Mouse (Mus musculus): ENCODE results near the gene Pip5kl1. TPM values are rescaled to one million over a fixed set of nuclear protein-coding genes. Genes with fewer than 3 reads are reported as not detected.

Pip5kl1 gene
- polyA plus RNA-seq, 1 experiment from 2014 or later = not detected

DNA sequence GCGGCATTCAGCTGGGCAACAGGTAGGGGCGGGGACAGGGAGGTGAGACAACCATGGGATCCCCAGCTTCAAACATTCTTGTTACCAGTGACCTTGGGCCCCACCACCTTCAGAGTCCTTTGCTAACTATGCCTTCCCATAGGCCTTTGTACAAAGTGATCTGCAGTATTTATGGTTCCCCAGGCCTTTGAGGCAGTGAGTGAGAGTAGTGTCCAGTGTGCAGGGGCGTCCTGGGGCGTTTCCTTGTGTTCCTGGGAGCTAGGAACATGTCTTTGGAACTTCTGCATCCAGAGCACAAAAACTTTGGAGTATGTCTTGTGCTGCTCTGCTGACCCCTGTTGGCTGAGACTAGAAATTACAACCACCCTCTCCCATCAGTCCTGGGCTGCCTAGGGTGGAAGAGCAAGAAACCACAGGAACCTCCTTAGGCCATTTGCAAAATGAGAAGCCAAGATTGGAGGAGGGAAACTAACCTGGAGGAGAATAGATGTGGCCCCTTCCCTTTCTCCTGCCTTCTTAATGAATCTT lies 8.0 kb upstream of the Pip5kl1 start:
- Histone ChIP-seq H3K9ac (ENCODE audit: low read length) (no peak overlapping the region), H3K4me2 (ENCODE audit: low read length) (no peak overlapping the region), H3K27ac (replicated peaks in 1 of 2; ENCODE audit: control insufficient read depth in 1 of 2, insufficient read depth in 1 of 2, low read depth in 2 of 2, low read length in 2 of 2) (0 out of 4 replicates have a peak overlapping the region, but pooled peaks of 1 of the 2 experiments have one; percentile 9), H3K4me1 (ENCODE audit: control insufficient read depth in 2 of 2, insufficient read depth in 2 of 2, low read length in 2 of 2) (peaks cover 2 to 4% of the 10 kb centered on the region in 2 experiments; a peak in 2 of 4 replicates), H3K27me3 (ENCODE audit: control insufficient read depth, insufficient read depth, low read length) (no peaks in the 10 kb centered on the region), H3K9me3 (ENCODE audit: control insufficient read depth, low read length) (no peaks in the 10 kb centered on the region), H3K36me3 (ENCODE audit: control insufficient read depth, insufficient read depth, low read length) (peaks cover 47% of the 10 kb centered on the region), H3K4me3 (ENCODE audit: control insufficient read depth in 1 of 2, insufficient read depth in 1 of 2, low read depth in 1 of 2, low read length in 2 of 2) (no peak overlapping the region)
- WGBS = 43% methylated on average over 4 of the region's 4 CpGs
- no peak for ATAC-seq (ENCODE audit: insufficient number of reproducible peaks, insufficient read depth, low FRiP score, low read depth)

- Histone ChIP-seq H3K9ac (ENCODE audit: low read length) (0 out of 2 replicates have a peak overlapping the region, but pooled peaks have one; percentile 25), H3K4me2 (ENCODE audit: low read length) (no peak overlapping the region), H3K4me3 (ENCODE audit: control insufficient read depth in 1 of 2, insufficient read depth in 1 of 2, low read depth in 1 of 2, low read length in 2 of 2) (no peak overlapping the region)
Measured at GRCm38 (mm10) chr2:32568149-32568548, 6.4 kb upstream of the Pip5kl1 start.

GRCm38 (mm10) chr2:32568941-32569340 lies 5.7 kb upstream of the Pip5kl1 start:
- Histone ChIP-seq H3K36me3 (ENCODE audit: control insufficient read depth, insufficient read depth, low read length) (peaks cover 46% of the 10 kb centered on the region), H3K9ac (ENCODE audit: low read length) (no peak overlapping the region), H3K27ac (replicated peaks in 1 of 2; ENCODE audit: control insufficient read depth in 1 of 2, insufficient read depth in 1 of 2, low read depth in 2 of 2, low read length in 2 of 2) (no peak overlapping the region), H3K27me3 (ENCODE audit: control insufficient read depth, insufficient read depth, low read length) (no peaks in the 10 kb centered on the region), H3K4me1 (ENCODE audit: control insufficient read depth in 2 of 2, insufficient read depth in 2 of 2, low read length in 2 of 2) (peaks cover 3 to 8% of the 10 kb centered on the region in 2 experiments; a peak in 2 of 4 replicates), H3K9me3 (ENCODE audit: control insufficient read depth, low read length) (no peaks in the 10 kb centered on the region), H3K4me2 (ENCODE audit: low read length) (no peak overlapping the region), H3K4me3 (ENCODE audit: control insufficient read depth in 1 of 2, insufficient read depth in 1 of 2, low read depth in 1 of 2, low read length in 2 of 2) (no peak overlapping the region)
- ATAC-seq (ENCODE audit: insufficient number of reproducible peaks, insufficient read depth, low FRiP score, low read depth) = no peak
- WGBS = 74% methylated on average over 3 of the region's 3 CpGs

More at GRCm38 (mm10) chr2:32568149-32568548, 6.4 kb upstream of the Pip5kl1 start:
- Histone ChIP-seq H3K9me3 (ENCODE audit: control insufficient read depth, low read length) (no peaks in the 10 kb centered on the region), H3K27ac (replicated peaks in 1 of 2; ENCODE audit: control insufficient read depth in 1 of 2, insufficient read depth in 1 of 2, low read depth in 2 of 2, low read length in 2 of 2) (no peak overlapping the region), H3K36me3 (ENCODE audit: control insufficient read depth, insufficient read depth, low read length) (peaks cover 50% of the 10 kb centered on the region), H3K4me1 (ENCODE audit: control insufficient read depth in 2 of 2, insufficient read depth in 2 of 2, low read length in 2 of 2) (peaks cover 3 to 8% of the 10 kb centered on the region in 2 experiments; a peak in 2 of 4 replicates), H3K27me3 (ENCODE audit: control insufficient read depth, insufficient read depth, low read length) (no peaks in the 10 kb centered on the region)
- no peak for ATAC-seq (ENCODE audit: insufficient number of reproducible peaks, insufficient read depth, low FRiP score, low read depth)
- WGBS = 47% methylated on average over 5 of the region's 5 CpGs

DNA sequence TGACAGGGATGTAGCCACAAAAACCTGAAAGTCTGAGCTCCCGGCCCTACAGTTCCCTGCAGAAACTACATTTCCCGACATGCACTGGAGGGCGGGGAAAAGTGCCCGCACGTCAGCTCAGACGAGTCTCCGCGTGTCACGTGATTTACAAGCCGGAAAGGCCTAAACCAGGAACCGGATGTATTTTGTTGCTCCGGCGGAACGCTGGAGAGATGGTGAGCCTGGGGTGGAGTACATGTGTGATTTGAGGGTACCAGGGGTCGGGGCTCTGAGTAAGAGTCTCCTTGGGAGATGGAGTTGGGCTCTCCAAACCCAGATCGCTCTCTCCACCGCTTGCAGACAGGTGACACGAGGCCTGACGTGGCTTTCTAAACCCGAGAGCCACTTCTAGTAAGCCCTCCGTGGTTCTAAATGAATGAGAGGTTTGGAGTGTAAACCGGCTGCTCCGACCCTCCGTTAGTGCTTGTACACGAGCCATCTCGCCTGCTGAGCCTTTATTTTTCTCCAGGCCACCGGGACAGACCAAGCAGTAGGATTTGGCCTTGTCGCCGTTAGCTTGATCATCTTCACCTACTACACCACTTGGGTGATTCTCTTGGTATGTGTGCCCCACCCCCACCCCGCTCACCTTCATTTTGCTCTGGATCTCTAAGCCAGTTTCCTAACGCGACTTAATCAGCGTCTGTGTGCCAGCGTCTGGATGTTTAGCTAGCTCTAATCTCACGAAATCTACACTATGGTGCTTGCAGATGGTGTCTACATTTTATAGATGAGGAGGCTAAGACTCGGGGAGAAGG lies 3.7 kb upstream of the Pip5kl1 start, which contains the start of gene Dpm2:
TSS of gene Dpm2 (plus strand) at position 161 of the 797 bp plus-strand sequence.
- Histone ChIP-seq H3K27ac (replicated peaks in 1 of 2; ENCODE audit: control insufficient read depth in 1 of 2, insufficient read depth in 1 of 2, low read depth in 2 of 2, low read length in 2 of 2) (peak within 1 kb of the TSS in 1 of 2 experiments; percentile 34; a peak in 1 of 4 replicates), H3K4me1 (ENCODE audit: control insufficient read depth in 2 of 2, insufficient read depth in 2 of 2, low read length in 2 of 2) (peaks cover 3 to 17% of the 10 kb centered on the region in 2 experiments; a peak in 3 of 4 replicates), H3K4me2 (ENCODE audit: low read length) (peak within 1 kb of the TSS; percentile 89), H3K4me3 (ENCODE audit: control insufficient read depth in 1 of 2, insufficient read depth in 1 of 2, low read depth in 1 of 2, low read length in 2 of 2) (peak within 1 kb of the TSS; percentile 57 to 67), H3K36me3 (ENCODE audit: control insufficient read depth, insufficient read depth, low read length) (peaks cover 33% of the 10 kb centered on the region), H3K9me3 (ENCODE audit: control insufficient read depth, low read length) (no peaks in the 10 kb centered on the region), H3K9ac (ENCODE audit: low read length) (peak within 1 kb of the TSS; percentile 81), H3K27me3 (ENCODE audit: control insufficient read depth, insufficient read depth, low read length) (peaks cover 8% of the 10 kb centered on the region; the same call in 1 of the 2 replicates)
- 1% methylated on average over 36 of the region's 36 CpGs for WGBS
- peak; percentile 55 for ATAC-seq (ENCODE audit: insufficient number of reproducible peaks, insufficient read depth, low FRiP score, low read depth)

DNA sequence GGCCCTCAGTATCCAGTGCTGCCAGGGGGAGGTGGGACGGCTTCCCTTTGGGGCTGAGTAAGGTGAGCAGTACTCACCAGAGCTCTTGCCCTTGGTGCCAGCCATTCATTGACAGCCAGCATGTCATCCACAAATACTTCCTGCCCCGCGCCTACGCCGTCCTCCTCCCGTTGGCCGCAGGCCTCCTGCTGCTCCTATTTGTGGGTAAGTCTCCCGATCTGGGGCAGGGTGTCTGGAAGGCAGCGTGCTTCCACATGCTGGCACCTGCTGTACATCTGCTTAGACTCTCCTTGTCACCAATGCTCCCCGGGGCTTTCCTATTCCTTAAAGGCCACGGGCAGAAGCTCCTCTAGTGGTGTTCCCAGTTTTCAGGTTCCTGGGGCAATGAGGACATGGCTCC lies 2.4 kb upstream of the Pip5kl1 start:
- Histone ChIP-seq H3K4me3 (ENCODE audit: control insufficient read depth in 1 of 2, insufficient read depth in 1 of 2, low read depth in 1 of 2, low read length in 2 of 2) (no peak overlapping the region), H3K27me3 (ENCODE audit: control insufficient read depth, insufficient read depth, low read length) (peaks cover 8% of the 10 kb centered on the region; the same call in 1 of the 2 replicates), H3K9ac (ENCODE audit: low read length) (no peak overlapping the region), H3K4me1 (ENCODE audit: control insufficient read depth in 2 of 2, insufficient read depth in 2 of 2, low read length in 2 of 2) (peaks cover 3 to 17% of the 10 kb centered on the region in 2 experiments; a peak in 3 of 4 replicates), H3K27ac (replicated peaks in 1 of 2; ENCODE audit: control insufficient read depth in 1 of 2, insufficient read depth in 1 of 2, low read depth in 2 of 2, low read length in 2 of 2) (no peak overlapping the region), H3K9me3 (ENCODE audit: control insufficient read depth, low read length) (no peaks in the 10 kb centered on the region), H3K36me3 (ENCODE audit: control insufficient read depth, insufficient read depth, low read length) (peaks cover 23% of the 10 kb centered on the region), H3K4me2 (ENCODE audit: low read length) (no peak overlapping the region)
- WGBS = 88% methylated on average over 11 of the region's 11 CpGs
- ATAC-seq (ENCODE audit: insufficient number of reproducible peaks, insufficient read depth, low FRiP score, low read depth) = no peak

DNA sequence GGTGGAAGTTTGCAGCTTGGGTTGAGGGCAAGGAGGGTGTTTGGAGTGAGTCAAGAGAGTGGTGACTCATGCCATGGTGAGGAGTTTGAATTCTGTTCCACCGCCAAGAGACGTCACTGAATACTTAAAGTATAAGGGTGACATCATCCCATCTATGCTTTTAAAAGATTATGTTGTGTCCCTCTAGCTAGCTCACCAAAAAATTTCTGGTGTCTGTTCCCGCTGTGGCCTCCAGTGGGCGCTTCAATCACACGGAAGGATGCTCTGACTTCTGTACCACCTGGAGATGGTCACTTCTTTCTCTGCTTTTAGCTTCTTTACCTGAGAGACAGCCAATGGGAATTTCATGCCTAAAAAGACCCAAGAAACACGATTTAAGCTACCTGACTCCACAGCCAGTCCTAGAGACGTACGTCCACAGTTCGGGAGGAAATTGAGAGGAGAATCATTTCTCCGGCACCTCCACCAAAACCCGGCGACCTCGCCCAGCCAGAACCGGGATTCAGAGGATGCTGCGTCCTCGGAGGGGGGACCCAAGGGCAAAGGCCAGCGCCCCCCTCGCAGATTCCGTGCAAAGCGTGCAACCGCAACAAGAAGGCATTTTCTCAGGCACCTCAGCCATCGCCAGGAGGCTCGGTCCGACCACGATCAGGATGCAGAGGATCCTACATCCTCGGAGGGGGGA lies 446 bp downstream of the Pip5kl1 start:
- H3K9ac ChIP-seq (ENCODE audit: low read length) = peak overlapping the region; percentile 58
- H3K4me1 ChIP-seq (ENCODE audit: control insufficient read depth in 2 of 2, insufficient read depth in 2 of 2, low read length in 2 of 2) = peaks cover 3 to 17% of the 10 kb centered on the region in 2 experiments; a peak in 3 of 4 replicates
- 2% methylated on average over 26 of the region's 26 CpGs for WGBS
- H3K9me3 ChIP-seq (ENCODE audit: control insufficient read depth, low read length) = no peaks in the 10 kb centered on the region
- H3K4me2 ChIP-seq (ENCODE audit: low read length) = peak overlapping the region; percentile 78
- H3K4me3 ChIP-seq (ENCODE audit: control insufficient read depth in 1 of 2, insufficient read depth in 1 of 2, low read depth in 1 of 2, low read length in 2 of 2) = peak overlapping the region; percentile 22 to 39
- no peak for ATAC-seq (ENCODE audit: insufficient number of reproducible peaks, insufficient read depth, low FRiP score, low read depth)
- no peak overlapping the region for H3K27ac ChIP-seq (replicated peaks in 1 of 2; ENCODE audit: control insufficient read depth in 1 of 2, insufficient read depth in 1 of 2, low read depth in 2 of 2, low read length in 2 of 2)
- H3K36me3 ChIP-seq (ENCODE audit: control insufficient read depth, insufficient read depth, low read length) = peaks cover 14% of the 10 kb centered on the region; the same call in 1 of the 2 replicates
- peaks cover 28% of the 10 kb centered on the region for H3K27me3 ChIP-seq (ENCODE audit: control insufficient read depth, insufficient read depth, low read length)

- WGBS = 6% methylated on average over 28 of the region's 28 CpGs
- no peak for ATAC-seq (ENCODE audit: insufficient number of reproducible peaks, insufficient read depth, low FRiP score, low read depth)
- peak within 1 kb of the TSS; percentile 22 to 39 for H3K4me3 ChIP-seq (ENCODE audit: control insufficient read depth in 1 of 2, insufficient read depth in 1 of 2, low read depth in 1 of 2, low read length in 2 of 2)
- H3K27me3 ChIP-seq (ENCODE audit: control insufficient read depth, insufficient read depth, low read length) = peaks cover 34% of the 10 kb centered on the region
- H3K9me3 ChIP-seq (ENCODE audit: control insufficient read depth, low read length) = no peaks in the 10 kb centered on the region
- peaks cover 3 to 17% of the 10 kb centered on the region in 2 experiments; a peak in 3 of 4 replicates for H3K4me1 ChIP-seq (ENCODE audit: control insufficient read depth in 2 of 2, insufficient read depth in 2 of 2, low read length in 2 of 2)
- peak within 1 kb of the TSS; percentile 78 for H3K4me2 ChIP-seq (ENCODE audit: low read length)
- no peak within 1 kb of the TSS for H3K27ac ChIP-seq (replicated peaks in 1 of 2; ENCODE audit: control insufficient read depth in 1 of 2, insufficient read depth in 1 of 2, low read depth in 2 of 2, low read length in 2 of 2)
- H3K9ac ChIP-seq (ENCODE audit: low read length) = peak within 1 kb of the TSS; percentile 58
- peaks cover 14% of the 10 kb centered on the region; the same call in 1 of the 2 replicates for H3K36me3 ChIP-seq (ENCODE audit: control insufficient read depth, insufficient read depth, low read length)
Measured at GRCm38 (mm10) chr2:32575586-32576160, 1.1 kb downstream of the Pip5kl1 start, which contains the start of gene 9430097D07Rik. Gene 9430097D07Rik (minus strand): TSS chr2:32575684.

Data from heart, embryonic 14.5 days (tissue).